Mouse (Mus musculus) lung, postnatal 0 days (tissue): ENCODE results near the gene Alpk3.

ENCODE experiments used
- CTCF ChIP-seq: IDR thresholded peaks from 2 replicates; pipeline ENCODE4 v1.5.1; 2016; ENCODE audit warnings: antibody characterized with exemption, mild to moderate bottlenecking
- EP300 ChIP-seq: IDR thresholded peaks from 2 replicates; pipeline ENCODE4 v1.6.1; 2016; ENCODE audit warnings: antibody characterized with exemption, mild to moderate bottlenecking, control low read depth

DNA sequence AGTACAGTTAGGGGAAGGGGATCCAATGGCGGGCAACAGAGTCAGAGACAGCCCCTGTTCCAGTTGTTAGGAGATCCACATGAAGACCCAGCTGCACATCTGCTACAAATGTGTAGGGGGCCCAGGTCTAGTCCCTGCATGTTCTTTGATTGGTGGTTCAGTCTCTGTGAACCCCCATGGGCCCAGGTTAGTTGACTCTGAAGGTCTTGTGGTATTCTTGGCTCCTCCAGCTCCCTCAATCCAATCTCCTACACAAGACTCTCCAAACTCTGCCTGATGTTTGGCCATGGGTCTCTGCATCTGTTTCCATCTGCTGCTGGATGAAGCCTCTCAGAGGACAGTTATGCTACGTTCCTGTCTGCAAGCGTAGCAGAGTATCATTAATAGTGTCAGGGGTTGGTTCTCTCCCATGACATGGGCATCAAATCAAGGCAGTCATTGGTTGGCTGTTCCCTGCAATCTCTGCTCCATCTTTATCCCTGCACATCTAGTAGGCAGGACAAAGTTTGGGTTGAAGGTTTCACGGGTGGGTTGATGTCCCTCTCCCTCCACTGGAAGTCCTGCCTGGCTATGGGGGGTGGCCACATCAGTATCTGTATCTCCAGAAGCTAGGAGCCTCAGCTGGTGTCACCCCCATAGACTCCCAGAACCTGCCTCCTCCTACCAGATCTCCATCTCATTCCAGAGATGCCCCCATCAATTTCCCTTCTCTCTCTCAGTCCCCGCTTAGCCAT lies 82.4 kb downstream of the Alpk3 start:
- TF ChIP-seq CTCF = no peak
- TF ChIP-seq EP300 = no peak
